Mouse (Mus musculus): ENCODE measurements around the gene Ttyh2.
"Not testable (repeated sequence)": the region's sequence is repeated elsewhere in the genome, so short reads cannot be mapped to it uniquely, and the experiment has no call there.

Gene Ttyh2

GRCm38 (mm10) chr11:114662161-114662560 is 13.1 kb upstream of the Ttyh2 start:
- no peak for DNase-seq (ENCODE audit: low spot score in 2 of 2)

- peak; percentile 53 to 69 for DNase-seq (ENCODE audit: low spot score in 2 of 2)
Measured at GRCm38 (mm10) chr11:114662746-114663362, 12.4 kb upstream of the Ttyh2 start.

DNA sequence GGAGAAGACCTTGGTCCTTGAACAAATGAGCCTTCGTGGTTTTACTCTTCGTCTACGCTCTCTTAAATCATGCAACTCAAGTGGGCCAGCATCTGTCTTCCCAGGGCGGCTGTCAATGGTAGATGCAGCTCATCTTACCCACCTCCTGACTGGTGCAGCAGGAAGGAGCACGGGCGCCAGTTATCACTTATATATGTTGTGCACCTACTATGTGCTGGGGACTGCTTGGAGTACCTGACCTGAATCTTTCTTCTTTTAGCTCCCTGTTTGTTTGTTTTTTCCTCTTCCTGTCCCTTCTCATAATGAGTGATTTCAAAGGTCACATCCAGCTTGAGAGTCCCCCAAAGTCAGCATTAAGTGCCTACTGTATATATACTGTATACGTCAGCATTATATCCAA is 11.1 kb upstream of the Ttyh2 start:
- no peak for DNase-seq (ENCODE audit: low spot score in 2 of 2)

- no peak for DNase-seq (ENCODE audit: low spot score in 2 of 2)
Measured at GRCm38 (mm10) chr11:114665463-114665862, 9.8 kb upstream of the Ttyh2 start.

DNA sequence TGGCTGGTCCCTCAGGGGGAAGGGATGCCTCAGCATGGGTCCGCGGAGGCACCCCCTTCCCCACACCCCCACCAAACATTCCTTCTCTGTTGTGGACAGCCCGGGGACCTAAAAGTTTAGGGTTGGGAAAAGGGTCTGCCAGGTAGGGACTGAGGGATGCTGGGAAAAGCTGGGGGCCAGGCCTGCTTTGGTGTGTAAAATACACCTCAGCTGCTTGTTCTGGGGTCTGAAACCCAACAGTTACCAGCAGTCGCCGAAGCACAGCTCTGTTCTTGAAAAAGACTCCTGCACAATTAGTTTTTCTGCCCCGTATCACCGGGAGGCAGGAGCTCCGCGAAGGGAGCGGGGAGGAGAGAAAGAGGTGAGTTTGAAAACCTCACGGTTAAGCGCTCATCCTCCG is 8.4 kb upstream of the Ttyh2 start:
- no peak for DNase-seq (ENCODE audit: low spot score in 2 of 2)

GRCm38 (mm10) chr11:114667236-114667931 is 7.8 kb upstream of the Ttyh2 start:
- DNase-seq (ENCODE audit: low spot score in 2 of 2) = peak in 1 of 2 experiments; percentile 22

- peak; percentile 49 to 52 for DNase-seq (ENCODE audit: low spot score in 2 of 2)
Measured at GRCm38 (mm10) chr11:114667932-114668285, 7.3 kb upstream of the Ttyh2 start.

DNA sequence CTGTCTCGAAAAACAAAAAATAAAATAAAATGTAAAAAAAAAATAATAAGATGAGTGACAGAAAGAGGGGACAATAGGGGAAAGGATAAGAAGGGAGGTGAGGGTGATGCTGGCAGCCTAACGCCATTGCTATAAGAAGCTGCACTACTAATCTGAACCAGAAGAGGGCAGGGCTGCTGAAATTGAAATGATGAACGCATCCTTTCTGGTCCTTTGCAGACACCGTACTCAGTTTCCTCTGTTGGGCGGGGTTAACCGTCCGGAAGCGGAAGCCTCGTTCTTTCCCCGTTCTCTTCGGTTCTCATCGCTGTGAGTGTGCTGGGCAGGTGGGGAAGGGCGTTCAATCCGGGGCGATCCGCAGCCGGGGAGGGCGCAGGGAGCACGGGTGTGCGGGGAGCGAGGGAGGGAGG is 6.9 kb upstream of the Ttyh2 start, which contains the start of gene Rpl38:
Gene Rpl38 (plus strand): TSS at position 224 of the 410 bp plus-strand sequence.
- peak; percentile 90 to 96 for DNase-seq (ENCODE audit: low spot score in 2 of 2)

- peak; percentile 65 to 69 for DNase-seq (ENCODE audit: low spot score in 2 of 2)
Measured at GRCm38 (mm10) chr11:114668741-114669623, 6.2 kb upstream of the Ttyh2 start.

DNA sequence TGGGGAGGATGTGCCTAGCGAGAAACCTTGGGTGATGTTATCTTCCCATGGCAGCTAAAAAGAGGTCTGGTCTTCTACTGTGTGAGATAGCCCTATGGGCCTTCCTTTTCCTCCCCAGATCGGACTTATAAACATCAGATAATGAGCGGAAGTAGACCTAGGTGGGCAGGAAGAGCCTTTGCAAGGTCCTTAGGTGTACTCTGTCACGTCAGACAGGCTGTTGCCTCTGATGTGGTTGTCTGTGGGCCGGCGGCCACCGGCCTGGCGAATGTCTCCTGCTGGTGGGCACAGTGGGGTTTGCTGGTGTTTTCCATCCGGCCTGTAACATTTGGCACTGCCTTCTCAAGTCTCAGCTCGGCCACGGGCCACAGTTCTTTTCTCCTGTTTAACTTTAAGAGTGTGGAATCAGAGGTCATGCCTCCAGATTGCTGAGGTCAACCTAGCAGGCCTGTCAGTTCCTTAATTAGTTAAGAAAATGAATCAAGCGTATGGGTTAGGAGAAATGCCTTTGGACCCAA is 5.5 kb upstream of the Ttyh2 start:
- DNase-seq (ENCODE audit: low spot score in 2 of 2) = no peak

DNA sequence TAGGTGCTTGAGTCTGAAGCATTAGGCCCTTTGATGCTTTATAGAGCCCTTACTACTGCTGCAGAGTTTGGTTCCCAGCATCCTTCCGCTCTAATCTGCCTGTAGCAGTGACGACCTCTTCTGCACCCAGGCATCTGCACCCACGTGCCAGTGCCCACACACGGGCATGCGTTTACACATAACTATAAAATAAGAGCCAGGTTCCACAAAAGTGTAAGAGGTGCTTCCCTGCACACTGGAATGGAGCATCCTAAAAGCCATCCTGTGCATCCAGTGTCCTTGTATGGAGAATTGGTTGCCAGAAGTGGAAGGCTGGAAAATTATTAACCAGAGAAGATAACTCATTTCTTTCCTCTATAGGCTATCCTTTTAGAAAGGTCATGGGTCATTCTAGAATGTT is 4.1 kb upstream of the Ttyh2 start:
- no peak for DNase-seq (ENCODE audit: low spot score in 2 of 2)

DNA sequence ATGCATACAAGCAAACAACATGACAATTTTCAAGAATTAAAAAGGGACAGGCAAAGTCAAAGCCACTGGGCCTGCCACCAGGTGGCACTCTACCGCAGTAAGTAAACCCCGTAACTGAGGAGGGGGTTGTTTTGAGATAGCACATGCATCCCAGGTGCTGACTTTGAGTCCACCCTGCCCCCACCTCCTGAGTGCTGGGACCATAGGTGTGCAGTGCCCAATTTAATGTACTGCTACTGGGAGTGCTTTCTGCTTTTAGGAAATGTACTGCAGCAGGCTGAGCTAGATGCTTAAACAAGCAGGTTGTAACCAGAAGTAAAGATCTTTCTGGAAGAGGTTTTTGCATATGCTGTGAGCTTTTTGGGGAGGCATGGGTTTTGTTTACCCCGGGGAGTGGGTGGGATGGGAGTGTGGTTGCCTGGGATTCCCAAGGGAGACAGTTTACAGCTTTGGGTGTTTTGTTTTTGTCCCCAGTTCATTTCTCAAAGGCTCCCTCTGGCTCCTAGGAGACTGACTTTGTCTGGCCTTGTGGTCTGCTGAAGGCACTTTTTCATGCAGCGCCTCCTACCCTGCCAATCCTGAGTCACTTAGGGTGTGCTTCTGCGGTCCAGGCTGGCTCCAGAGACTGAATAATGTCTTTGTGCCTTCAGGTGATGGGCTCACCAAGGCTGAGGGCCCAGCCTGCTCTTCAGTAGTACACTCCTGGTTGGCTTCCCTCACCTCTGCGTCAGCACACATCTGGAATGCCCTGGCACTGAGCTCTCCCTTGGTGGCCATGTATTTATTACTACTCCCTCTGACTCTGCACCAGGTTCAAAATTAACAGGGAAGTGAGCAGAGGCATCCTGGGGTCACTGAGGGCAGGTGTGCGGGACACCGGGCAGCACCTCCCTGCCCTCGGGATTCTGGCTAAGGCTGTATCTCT is 2.2 kb upstream of the Ttyh2 start:
- DNase-seq (ENCODE audit: low spot score in 2 of 2) = peak in 1 of 2 experiments; percentile 41

DNA sequence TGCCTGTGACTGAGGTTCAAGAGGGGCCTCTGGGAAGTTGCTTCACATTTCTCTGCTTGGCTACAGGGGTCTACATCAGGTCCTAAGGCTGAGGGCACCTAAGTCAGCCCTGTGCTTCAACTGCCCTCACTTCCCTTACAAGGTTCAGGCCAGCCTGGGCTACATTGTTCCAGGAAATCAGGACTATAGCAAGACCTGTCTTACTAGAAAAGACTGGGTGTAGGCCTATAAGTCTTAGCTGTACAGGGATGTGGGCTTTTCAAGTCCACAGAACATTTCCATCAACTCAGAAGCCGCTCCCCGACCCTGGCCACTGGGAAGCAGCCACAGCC is 1.5 kb upstream of the Ttyh2 start:
- DNase-seq (ENCODE audit: low spot score in 2 of 2) = no peak

DNA sequence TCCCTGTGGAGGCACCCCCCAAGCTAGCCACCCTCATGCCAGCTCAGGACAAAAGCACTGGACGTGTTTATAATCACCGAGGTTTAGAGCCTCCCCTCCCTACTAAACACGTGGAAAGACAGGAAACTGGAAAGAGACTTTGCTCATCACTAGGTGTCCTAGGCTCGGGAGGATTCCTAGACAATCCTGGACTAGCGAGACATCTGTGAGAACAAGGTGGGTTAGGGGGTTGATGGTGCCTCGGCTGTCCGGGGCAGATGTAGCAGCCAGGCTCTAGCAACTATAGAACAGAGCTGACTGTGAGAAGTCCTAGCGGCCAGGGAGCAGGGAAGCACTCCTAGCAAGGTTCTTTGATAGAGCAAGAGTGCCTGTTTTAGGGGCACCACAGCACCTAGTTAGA is 1.1 kb upstream of the Ttyh2 start:
- DNase-seq (ENCODE audit: low spot score in 2 of 2) = no peak

DNA sequence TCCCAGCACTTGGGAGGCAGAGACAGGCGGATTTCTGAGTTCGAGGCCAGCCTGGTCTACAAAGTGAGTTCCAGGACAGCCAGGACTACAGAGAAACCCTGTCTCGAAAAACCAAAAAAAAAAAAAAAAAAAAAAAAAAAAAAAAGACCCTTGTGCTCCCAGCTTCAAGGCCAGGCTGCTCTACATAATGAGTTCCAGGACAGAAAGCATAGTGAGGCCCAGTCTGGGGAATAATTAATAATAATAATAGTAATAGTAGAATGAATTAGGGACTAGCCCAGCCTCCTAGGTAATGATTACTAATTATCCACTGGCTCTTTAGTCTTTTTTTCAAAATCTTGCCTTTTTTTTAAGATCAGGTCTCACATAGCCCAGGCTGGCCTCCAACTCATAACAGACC is 435 bp upstream of the Ttyh2 start:
- DNase-seq (ENCODE audit: low spot score in 2 of 2) = not testable (repeated sequence)

DNA sequence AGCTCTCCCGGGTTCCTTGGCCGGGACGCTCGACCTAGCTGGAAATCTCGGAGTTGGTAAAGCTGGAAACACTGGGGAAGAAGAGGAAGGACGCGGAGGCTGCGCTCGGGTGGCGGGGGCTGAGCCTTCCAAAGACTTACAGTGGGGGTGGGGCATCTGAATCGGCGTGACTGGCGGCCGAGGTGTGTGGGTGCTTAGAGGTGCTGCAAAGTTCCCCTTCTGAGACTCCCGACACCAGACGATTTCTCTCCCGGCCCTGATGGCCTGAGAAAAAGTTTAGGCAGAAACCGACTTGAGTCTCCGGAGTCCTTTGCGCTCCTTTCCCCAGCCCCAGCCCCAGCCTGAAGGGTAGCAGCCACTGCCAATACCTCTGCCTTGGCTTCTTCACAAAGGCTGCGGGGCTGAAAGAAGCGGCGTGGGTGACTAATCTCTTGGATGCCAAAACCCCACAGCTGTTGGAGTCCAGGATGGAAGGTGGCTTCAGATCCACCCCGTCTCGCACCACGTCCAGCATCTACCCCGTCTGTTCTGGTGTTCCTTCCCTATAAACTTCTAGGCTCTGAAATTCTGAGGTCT is 683 bp downstream of the Ttyh2 start:
- DNase-seq (ENCODE audit: low spot score in 2 of 2) = peak in 1 of 2 experiments; percentile 11

DNA sequence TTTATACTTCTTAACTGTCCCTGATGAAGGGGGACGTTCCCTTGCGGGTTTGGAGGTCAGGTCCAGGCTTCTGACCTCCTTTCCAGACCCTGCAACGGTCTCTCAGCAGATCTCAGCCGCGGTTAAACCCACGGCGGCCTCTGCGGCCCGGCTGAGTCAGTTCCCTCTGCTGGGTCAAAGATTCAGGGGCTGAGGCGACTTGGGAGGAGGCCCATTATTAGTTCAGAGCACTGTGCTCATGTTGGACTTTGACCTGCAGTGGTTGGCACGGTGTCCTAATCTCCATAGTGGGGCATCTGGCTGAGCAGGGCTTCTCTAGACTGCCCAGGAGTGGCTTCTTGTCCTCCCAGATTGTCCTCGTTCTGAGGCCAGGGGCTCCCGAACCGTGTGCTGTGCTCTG is 1.2 kb downstream of the Ttyh2 start:
- DNase-seq (ENCODE audit: low spot score in 2 of 2) = no peak

DNA sequence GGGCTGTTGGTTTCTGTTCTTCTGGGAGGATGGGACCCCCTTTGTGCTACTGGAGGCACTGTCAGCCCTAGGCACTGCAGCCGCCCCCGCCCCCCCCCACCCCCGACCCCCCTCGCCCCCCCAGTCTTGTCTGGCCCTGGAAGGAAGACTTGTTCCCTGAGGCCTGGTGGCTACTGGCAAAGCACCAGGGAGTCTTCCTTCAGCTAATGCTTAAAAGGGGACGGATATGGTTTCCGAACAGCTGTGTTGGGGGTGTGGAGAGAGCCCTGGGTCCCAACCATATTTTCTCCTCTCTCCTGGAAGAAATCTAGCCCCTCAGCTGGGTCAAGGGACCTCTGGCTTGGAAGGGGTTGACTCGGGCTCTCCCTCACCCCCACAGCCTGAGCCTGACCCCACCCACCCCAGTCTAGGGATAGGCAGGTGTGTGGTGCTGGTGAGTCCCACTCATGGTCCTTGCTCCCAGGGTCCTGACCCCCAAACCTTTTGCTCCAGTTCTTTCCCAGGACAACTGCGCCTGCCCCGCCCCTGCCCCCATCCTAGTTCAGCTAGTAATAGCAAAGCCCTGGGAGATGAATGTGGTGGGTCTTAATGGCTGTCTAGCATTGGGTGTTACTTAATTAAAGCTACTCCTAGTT is 1.8 kb downstream of the Ttyh2 start:
- no peak for DNase-seq (ENCODE audit: low spot score in 2 of 2)

DNA sequence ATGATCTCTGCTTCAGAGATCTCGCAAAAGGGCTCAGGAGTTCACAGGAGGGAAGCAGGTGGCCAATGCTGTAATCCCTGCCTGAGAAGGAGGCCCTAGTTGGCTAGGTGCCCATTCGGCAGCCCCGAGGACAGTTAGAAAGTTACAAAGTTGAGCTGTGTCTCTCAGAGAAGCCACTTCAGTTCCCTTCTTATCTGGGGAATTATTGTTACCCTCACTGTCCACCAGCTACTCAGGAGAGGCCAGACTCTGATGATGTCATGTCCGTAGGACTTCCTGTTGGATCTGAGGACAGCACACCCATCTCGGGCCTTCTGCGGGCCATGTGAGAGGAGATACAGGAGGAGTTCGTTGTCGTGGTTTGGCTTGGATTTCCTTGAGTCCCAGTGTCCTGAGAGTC is 4.4 kb downstream of the Ttyh2 start:
- DNase-seq (ENCODE audit: low spot score in 2 of 2) = no peak

DNA sequence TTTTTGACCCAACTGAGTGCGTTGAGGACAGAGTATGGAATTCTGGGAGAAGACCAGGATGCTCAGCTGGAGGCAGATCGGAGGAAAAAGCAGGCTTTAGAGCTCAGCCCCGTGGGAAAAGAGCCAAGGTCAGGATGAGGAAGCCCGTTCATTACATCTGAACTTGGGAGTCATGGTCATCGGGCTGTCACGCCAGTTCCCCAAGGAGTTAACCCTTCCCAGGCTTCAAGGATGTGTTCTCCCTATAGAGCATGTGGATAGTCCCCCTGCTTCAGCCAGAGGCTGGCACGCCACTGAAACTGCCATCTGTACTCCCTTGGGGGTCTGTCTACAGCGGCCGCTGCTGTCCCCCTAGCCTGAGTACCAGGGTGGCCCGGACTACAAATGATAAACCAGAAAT is 5.1 kb downstream of the Ttyh2 start:
- no peak for DNase-seq (ENCODE audit: low spot score in 2 of 2)

DNA sequence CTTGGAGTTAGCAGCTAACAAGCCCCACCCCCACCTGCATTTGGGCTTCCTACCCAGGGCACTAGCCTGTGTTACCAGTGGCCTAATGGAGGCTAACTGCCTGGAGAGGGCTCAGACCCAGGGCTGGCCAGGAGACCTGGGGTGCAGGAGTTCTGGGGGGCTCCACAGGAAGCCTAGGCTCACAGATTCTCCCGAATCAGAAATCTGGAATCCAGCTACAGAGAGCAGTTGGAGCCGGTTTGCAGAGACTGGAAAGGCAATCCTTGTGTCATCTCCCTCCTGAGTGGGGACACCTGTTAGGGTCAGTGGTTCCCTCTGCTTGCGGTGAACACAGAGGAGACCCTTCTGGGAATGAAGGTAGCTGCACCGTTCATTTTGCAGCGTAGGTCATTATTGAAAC is 5.8 kb downstream of the Ttyh2 start:
- no peak for DNase-seq (ENCODE audit: low spot score in 2 of 2)

Measured in thymus, postnatal 10 days (tissue).